Mouse (Mus musculus): ENCODE measurements around the gene Myo1h. TPM values are rescaled to one million over a fixed set of nuclear protein-coding genes. Genes with fewer than 3 reads are reported as not detected.
A peak's percentile ranks its signal among the peaks of the same experiment; 100 is the strongest.

The Myo1h gene
- total RNA-seq, 2 experiments from 2014 or later, result 0.33 to 0.79 TPM

DNA sequence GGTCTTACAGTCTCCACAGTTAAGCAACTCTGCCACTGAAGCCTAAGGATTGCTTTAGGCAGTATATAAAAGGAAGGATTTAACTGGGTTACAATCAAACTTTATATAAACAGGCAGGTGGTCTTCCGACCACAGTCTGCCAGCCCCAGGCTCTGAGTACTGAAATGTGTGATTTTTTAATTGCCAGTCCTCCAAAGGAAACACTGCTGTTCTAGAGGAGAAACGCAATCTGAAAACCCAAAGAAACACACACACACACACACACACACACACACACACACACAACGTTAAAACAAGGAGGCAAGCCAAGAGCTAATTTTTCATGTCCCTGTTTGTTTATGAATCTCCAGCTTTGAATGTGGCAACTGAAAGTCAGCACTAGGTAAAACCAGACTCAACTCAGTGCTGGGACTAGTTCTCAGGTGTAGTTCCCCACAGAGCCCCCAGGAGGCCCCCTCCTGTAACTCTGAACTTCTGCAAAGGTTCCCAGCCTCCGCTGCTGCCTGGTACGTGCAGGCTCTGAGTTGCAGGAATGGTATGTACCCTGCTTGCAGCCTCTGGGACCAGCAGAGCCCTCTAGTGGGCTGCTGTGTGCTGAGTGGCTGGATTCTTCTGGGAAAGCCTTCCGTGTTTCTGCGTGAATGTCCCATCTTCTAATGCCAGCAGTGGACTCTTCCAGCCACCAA, 67.4 kb downstream of the Myo1h start:
- ATAC-seq (replicated peaks; ENCODE audit: low FRiP score, low TSS enrichment, poor library complexity, severe bottlenecking), result peak; percentile 94

DNA sequence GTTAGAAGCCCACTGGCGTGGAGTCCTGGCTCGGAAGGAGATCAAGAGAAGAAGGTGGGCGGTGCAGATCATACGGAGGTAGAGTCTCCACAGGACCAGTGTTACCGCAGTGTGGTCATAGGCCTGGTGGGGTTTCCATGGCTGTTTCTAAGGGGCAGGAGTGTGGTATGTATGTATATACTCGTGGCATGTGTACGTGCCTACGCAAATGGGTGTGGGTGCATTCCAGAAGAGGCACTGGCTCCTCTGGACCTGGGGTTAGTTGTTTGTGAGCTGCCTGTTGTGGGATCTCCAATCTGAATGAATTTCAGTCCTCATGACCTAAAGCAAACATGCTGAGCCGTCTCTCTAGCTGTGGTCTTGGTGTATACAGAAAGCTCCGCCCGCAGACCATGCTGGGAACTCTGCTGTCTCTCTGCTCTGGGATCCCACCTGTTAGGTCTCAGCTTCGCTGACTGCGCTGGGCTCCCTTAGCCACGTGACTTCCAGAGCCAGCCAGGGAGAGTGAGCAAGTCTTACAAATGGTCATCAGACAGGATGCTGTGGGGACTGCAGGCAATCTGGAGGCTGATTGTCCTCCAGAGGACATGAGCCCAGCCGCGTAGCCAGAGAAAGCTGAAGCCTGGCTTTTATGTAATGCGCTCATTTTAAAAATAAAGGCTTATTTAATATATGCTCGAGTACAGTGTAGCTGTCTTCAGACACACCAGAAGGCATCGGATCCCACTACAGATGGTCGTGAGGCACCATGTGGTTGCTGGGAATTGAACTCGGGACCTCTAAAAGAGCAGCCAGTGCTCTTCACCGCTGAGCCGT, 68.2 kb downstream of the Myo1h start:
- ATAC-seq (replicated peaks; ENCODE audit: low FRiP score, low TSS enrichment, poor library complexity, severe bottlenecking), result peak; percentile 51

DNA sequence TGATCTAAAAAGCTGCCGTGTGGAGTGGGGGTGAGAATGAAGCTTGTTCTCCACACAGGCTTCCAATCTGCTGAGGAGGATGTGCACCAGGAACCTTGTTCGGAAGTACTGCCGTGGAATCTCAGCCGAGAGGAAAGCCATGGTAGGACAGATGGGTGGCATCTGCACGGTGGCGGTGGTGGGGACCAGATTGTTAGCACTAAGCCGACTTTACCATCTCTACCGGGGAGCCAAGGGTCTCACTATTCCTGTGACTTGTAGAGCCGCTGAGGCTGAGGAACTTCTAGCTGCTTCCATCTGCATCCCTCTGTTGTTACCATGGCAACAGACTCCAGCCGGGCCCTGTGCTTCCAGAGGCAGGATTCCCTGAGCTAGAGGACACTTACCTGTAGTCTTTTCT, 69.9 kb downstream of the Myo1h start:
- ATAC-seq (replicated peaks; ENCODE audit: low FRiP score, low TSS enrichment, poor library complexity, severe bottlenecking), result no peak

DNA sequence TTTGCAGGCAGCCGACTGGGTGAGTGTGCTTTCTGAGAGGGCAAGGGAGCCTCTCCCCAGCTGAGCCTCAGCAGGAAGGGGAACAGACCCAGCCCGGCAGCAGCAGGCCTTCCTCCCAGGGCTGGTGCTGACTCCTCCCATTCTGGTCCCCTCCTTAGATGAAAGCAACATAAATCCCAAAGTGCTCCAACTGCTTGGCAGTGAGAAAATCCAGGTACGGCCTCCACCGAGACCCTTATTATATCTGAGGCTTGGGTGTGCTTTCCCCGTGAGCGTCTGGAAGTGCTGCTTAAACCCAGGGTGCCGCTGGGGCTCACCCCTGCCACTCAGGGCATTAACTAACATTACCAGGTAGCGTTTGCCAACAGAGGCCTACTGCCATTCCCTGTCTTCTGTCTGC, 70.6 kb downstream of the Myo1h start:
- no peak for ATAC-seq (replicated peaks; ENCODE audit: low FRiP score, low TSS enrichment, poor library complexity, severe bottlenecking)

DNA sequence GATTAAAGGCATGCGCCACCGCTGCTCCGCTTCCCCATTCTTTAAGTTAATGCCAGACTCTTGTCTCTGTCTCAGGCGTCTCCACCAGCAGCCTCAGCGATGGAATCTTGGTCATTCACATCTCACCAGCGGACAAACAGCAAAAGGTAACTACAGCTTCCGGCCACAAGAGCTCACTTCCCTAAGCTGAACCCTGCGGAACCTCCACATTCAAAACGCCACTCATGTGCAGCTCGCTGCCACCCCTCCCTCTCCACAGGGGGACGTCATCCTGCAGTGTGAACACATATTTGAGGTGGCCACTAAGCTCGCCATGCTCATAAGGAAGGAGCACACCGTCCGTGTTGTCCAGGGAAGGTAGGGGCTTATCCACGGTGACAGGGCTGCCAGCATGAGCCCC, 72.0 kb downstream of the Myo1h start:
- no peak for ATAC-seq (replicated peaks; ENCODE audit: low FRiP score, low TSS enrichment, poor library complexity, severe bottlenecking)

DNA sequence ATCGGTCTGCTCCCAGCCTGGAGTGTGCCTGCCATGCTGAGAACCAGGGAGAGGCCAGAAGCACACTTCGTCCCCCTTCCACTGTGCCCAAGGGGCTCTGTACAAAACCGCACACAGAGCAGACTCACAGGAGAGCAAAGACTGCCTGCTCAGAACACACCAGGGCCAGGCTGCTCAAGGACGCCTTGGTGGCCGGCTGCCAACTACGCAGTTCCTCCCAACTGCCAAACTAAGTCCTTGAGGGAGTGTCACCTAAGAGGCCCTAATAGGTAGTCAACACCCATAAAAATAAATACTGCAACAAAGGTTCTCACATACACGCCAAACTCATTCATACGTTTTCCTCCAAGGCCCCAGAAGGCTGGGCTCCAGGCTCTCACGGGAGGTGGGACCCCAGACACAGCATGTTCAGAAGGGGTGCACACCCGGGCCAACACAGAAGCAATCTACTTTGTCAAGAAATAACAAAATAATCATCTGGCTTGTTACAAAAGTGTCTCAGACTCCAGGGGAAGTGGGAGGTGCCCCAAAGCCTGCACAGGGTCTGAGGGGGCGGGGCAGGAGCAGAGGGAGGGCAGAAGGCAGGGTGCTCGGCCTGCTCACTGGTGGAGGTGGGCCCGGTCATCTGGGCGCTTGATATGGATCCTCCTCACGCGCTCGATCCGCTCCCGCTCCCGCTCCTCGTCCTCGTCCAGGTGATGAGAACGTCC, 76.2 kb downstream of the Myo1h start:
- peak; percentile 74 for ATAC-seq (replicated peaks; ENCODE audit: low FRiP score, low TSS enrichment, poor library complexity, severe bottlenecking)

DNA sequence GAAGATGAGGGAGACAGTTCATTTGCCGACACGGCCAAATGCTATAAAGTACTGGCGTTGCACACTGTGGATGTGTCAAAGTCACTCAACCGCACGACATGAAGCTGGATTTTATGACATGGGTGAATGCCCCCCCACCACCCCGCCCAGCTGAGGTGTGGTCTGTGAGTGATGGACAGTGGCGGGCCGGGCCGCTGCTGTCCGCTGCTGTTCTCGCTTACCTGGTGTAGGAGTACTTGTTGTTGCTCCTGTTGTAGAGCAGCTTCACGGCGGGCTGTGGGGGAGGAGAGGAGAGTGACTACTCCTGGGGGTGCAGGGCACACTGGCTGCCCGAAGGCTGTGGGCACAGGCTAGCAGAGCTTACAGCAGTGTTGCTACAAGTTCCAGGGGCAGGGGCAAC, 79.2 kb downstream of the Myo1h start:
- no peak for ATAC-seq (replicated peaks; ENCODE audit: low FRiP score, low TSS enrichment, poor library complexity, severe bottlenecking)

DNA sequence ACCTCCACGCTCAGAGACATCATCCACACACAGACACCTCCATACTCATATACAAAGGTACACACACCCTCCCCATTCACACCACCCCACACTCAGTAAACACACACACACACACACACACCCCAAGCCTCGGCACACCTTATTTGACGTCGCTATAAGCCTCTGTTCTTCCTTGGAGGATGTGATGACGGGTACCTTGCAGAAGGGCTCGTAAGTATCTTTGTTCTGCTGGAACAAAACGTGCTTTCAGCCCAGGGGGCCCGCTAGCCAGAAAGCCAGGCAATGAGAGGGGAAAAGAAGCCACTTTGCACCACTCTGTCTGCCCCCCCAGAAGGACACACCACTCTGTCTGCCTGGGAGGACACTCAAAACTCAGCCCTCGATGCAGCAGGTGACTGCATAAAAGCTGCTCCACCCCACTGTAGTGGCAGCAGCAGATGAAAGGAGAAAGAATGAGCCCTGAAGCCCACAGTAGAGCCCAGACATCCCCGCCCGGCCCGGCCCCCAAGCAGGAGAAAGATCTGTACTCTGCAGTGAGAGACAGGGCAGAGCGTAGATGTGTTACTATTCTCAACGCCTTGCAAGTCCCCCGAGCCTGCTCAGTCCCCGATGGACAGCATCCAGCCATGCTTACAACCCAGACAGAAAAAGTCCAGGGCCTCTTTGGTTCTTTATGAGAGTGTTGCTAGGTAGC, 80.0 kb downstream of the Myo1h start:
- ATAC-seq (replicated peaks; ENCODE audit: low FRiP score, low TSS enrichment, poor library complexity, severe bottlenecking), result no peak

DNA sequence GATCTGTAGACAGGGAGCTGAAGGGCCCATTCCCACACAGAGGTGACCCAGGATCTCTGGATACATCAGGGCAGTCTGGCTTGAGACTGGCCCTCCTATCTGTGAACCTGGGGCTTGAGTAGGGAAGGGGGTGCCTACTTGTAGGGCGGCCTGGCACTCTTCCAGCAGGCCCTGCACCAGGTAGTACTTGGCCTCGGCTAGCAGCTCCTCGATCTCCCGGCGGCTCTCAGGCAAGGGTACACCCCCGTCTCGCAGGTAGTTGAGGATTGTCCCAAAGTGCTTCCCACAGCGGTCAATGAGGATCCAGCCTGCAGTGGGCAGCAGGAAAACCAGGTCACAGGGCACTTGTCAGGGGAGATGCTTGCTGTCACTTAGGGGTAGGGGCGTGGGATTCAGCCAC, 81.0 kb downstream of the Myo1h start:
- no peak for ATAC-seq (replicated peaks; ENCODE audit: low FRiP score, low TSS enrichment, poor library complexity, severe bottlenecking)

DNA sequence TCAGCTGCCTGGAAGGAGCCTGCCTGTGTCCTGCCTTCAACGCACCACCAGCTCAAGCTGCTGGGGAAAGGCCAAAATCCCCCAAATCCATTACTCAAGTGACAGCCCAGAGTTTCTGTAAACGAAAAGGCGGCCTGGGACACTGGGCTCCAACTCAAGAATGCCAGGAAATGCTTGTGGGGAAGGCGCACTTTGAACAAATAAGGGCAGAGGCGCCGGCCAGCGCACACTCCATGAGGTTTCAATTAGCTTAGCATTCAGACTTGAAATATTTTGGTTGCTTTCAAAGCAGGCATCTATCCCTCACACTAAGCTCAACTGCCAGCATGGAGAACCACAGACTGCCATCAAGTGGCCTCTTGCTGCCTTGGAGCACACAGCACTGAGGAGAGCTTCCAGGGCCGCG, 81.4 kb downstream of the Myo1h start:
- no peak for ATAC-seq (replicated peaks; ENCODE audit: low FRiP score, low TSS enrichment, poor library complexity, severe bottlenecking)

DNA sequence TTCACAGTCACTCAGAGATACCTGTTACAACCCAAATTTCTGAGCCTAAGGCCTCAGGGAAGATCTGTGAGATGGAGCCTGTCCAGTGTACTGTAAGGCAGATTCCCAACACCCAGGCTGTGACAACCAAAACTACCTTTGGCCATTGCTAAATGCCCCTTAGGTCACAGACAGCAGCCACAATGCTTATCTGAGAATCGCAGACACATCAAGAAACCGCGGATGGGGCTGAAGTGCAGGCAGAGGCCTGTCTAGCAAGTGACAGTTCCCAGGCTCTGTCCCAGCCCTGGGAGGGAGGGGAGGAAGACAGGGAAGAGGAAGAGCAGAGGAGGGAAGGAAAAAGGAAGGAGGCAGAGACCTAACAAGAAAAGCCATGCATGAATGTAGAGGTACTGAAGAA, 82.4 kb downstream of the Myo1h start:
- peak; percentile 76 for ATAC-seq (replicated peaks; ENCODE audit: low FRiP score, low TSS enrichment, poor library complexity, severe bottlenecking)

DNA sequence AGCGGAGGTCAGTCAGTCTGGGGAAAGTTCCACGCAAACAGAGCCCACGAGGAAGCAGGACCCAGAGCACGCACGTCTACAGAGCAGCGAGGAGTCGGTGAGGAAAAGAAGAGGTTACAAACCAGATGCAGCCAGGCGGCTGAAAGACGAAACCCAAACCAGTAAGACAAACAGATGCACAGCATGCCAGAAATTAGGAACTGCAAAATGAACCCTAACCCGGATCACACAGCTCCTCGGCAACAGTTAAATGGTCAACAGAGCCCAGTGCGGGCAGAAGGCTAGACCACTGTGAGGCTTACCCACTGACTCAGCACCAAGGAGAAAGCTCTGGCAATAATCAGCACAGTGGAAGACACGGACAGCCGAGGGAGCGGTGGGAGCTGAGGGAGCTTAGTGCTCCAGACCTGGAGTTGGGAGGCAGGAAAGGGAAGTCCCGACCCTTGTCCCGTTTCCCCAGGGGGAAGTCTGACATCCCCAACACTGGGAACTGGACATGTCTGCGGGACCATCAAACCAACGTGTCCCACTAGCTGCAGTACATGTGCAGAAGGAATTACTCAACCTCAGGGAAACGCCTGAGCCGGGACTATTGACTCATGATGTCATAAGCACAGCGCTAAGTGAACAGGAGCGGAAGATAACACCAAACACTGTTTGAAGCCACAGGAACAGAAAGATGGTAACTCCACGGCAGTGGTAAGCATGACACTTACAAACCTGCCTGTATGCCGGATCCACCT, 82.9 kb downstream of the Myo1h start:
- ATAC-seq (replicated peaks; ENCODE audit: low FRiP score, low TSS enrichment, poor library complexity, severe bottlenecking), result peak; percentile 8; the same call in 1 of the 2 replicates

DNA sequence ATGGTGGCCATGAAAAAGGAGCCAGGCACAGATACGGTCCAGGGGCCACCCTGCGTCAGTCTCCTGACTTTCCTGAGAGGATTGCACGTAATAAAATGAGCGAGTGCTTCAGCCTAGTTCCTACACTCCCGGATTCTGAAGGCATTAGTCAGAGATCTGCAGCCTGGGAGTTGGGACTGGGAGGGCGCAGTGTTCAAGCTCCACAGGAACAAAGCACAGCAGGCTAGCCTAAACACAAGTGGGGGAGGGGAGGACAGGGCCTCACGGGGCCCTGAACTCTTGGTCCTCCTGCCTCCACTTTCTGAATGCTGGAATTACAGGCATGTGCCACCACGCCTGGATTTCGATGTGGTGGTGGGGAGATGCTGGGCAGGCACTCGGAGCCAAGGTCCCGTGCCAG, 83.6 kb downstream of the Myo1h start:
- no peak for ATAC-seq (replicated peaks; ENCODE audit: low FRiP score, low TSS enrichment, poor library complexity, severe bottlenecking)

DNA sequence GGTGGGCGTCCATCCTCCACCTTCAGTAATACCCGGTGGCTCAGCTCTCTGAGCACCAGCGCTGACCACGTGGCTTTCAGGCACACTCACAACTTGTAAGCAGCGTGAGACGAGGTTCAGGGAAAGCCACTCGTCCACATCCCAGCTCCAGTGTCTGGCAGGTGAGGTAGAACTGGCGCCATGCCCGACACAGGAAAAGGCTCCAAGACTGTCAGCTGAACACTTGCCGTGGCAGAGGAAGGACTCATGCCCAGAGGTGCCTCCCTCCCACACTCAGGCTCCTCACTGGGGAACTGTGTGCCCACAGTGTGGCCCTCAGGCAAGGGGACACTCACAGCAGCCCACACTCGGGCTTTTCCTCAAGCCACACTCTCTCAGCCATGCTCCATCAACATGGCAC, 84.2 kb downstream of the Myo1h start:
- ATAC-seq (replicated peaks; ENCODE audit: low FRiP score, low TSS enrichment, poor library complexity, severe bottlenecking), result no peak

DNA sequence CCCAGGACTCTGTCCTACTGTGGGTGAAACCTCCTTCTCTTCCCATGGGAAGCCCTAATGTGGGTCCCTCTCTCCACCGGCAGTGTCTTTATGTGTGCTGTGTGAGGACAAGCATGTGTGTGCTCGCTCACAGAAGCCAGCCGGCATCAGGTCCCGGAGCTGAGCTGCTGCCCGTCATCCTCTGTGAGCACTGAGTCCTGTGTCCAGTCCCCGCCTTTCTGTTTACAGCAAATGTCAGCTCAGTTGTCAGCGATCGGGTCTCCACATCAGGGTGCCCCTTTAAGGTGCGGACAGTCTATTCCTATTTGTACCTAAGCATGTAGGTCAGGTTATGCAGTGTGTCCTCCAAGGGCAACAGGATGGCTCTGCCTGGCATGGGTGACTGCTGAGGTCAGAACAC, 84.6 kb downstream of the Myo1h start:
- ATAC-seq (replicated peaks; ENCODE audit: low FRiP score, low TSS enrichment, poor library complexity, severe bottlenecking), result no peak

DNA sequence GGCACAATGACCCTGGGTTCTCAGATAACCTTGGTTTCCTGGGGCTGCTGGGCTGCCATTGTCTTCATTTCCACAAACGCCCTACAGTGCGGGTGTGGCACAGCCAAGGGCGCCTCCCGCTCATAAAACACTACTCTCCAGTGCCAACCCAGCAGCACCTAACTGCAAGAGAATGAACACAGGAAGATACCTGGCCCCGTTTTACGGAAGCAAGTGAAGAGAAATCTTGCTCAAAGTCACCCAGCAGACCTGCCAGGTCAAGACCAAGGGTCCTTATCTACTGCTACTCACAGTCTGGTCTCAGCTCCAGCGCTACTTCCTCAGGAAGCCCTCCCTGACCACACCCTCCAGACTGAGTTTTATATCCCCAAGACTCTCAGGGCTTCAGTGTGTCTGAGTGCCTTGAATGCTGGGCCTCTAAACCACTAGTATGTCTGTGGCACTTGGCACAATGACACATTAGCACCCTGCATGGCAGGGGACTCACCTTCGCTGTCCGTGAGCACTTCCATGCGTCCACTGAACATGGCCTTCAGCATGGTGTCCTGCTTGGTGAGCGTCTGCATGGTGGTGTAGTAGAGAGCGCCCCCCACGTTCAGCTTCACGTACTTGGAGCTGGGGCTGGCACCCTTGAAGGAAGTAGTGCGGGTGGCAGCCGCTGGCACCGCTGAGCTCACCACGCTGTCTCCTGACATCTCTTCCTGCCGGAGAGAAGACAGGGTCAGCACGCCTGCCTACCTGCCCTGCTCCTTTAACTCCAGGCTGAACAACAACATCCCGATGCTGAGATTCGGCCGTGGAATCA, 85.6 kb downstream of the Myo1h start:
- ATAC-seq (replicated peaks; ENCODE audit: low FRiP score, low TSS enrichment, poor library complexity, severe bottlenecking), result peak; percentile 57

DNA sequence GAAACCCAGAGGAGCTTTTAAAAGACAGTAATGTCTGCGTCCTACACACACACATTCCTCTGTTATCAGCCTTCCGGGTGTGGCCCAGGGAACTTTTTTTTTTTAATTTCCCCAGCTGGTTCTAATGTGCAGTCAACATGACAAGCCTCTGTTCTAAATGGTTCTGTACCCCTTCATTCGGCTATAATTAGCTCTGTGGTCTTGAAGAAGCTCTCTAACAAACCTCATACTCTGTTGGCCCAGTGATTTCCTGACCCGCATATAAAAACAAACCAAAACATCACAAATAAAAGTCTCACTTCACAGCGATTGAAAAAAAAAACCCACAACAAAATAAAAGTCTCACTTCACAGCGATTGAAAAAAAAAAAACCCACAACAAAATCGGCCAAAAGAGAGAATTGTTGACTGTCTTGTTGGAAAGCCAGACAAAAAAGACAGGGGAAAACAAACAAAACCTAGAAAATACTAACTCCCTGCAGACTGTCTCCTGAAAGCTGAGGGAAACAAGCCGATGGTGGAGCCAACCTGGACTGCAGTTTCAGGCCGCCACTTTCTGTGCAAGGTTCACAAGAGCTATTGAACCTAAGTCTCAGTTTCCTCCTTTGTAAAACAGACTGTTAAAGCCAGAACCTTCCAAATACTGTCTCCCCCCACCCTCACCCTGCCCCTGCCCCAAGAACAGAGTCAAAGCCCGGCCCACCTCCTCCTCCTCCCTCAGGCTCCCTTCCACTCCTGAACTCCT, 89.4 kb downstream of the Myo1h start:
- no peak for ATAC-seq (replicated peaks; ENCODE audit: low FRiP score, low TSS enrichment, poor library complexity, severe bottlenecking)

DNA sequence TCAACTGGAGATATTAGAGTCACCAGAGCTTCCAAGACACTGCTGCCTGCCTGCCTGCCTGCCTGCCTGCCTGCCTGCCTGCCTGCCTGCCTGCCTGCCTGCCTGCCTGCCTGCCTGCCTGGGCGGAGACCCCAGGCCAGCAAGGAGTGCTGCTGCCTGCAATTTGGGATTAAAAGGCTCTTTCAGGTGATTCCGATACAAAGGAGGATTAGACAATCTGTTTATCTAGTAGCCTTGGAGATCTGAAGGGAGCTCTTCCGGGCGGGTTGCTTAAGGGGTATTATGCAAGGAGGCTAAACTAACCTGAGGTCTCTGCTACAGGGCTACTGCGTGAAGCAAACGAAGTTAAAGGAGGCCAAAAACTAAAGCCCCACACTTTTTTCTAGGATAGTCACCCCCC, 90.0 kb downstream of the Myo1h start:
- ATAC-seq (replicated peaks; ENCODE audit: low FRiP score, low TSS enrichment, poor library complexity, severe bottlenecking), result no peak

All from megakaryocyte-erythroid progenitor cell, adult 5-6 weeks (primary cell).